Mouse (Mus musculus) layer of hippocampus, adult 11-12 months (tissue): ENCODE results near the gene Muc1.
A peak's percentile ranks its signal among the peaks of the same experiment; 100 is the strongest.

ENCODE experiments used
- DNase-seq: peaks from one replicate; pipeline ENCODE4 v3.0.0; 2022; ENCODE audit warnings: low spot score

The Muc1 gene

GRCm38 (mm10) chr3:89270891-89271290 is 42.0 kb downstream of the Muc1 start:
- DNase-seq = peak; percentile 71

GRCm38 (mm10) chr3:89271760-89272159 is 42.9 kb downstream of the Muc1 start:
- no peak for DNase-seq

GRCm38 (mm10) chr3:89276061-89276460 is 47.2 kb downstream of the Muc1 start:
- no peak for DNase-seq

- peak; percentile 37 for DNase-seq
These were observed 48.6 kb downstream of the Muc1 start for GRCm38 (mm10) chr3:89277281-89278021.

GRCm38 (mm10) chr3:89278107-89278506 is 49.2 kb downstream of the Muc1 start:
- DNase-seq = no peak

GRCm38 (mm10) chr3:89278643-89279042 is 49.8 kb downstream of the Muc1 start:
- no peak for DNase-seq

GRCm38 (mm10) chr3:89279153-89279890 is 50.5 kb downstream of the Muc1 start:
- DNase-seq = peak; percentile 85

- DNase-seq = peak; percentile 76
These were observed 51.3 kb downstream of the Muc1 start for GRCm38 (mm10) chr3:89280050-89280605.

- DNase-seq = peak; percentile 59
These were observed 52.0 kb downstream of the Muc1 start, which contains the start of gene Efna1 for GRCm38 (mm10) chr3:89280606-89281511. TSS of gene Efna1 (minus strand) at chr3:89281142.

- DNase-seq = peak; percentile 81
These were observed 52.9 kb downstream of the Muc1 start for GRCm38 (mm10) chr3:89281579-89282290.

- no peak for DNase-seq
These were observed 53.4 kb downstream of the Muc1 start for GRCm38 (mm10) chr3:89282291-89282643.
